Mouse (Mus musculus) ES-E14 (cell line): Measurements from ENCODE around the gene Vsnl1. TPM values are rescaled to one million over a fixed set of nuclear protein-coding genes. Genes with fewer than 3 reads are reported as not detected.

Experiments
- DNase-seq: peaks from one replicate; pipeline ENCODE4 v3.0.0-alpha.2; 2013; ENCODE audit warnings: low read depth, low spot score
- H3K27ac ChIP-seq: 2 replicates; pipeline ENCODE4 v1.5.1; 2012; ENCODE audit warnings: low read depth, mild to moderate bottlenecking, low read length, moderate library complexity, mixed read lengths; ENCODE audit not compliant: poor library complexity, insufficient read depth, severe bottlenecking
- H3K36me3 ChIP-seq: 2 replicates; pipeline ENCODE4 v1.6.1; 2012; ENCODE audit warnings: mild to moderate bottlenecking, low read length, moderate library complexity, mixed read lengths; ENCODE audit not compliant: control insufficient read depth, poor library complexity, insufficient read depth, severe bottlenecking
- H3K4me1 ChIP-seq, 2 experiments: fragments of 150-350 bp in 1 of 2; sonication (generic) in 1 of 2; 2 replicates each; pipeline ENCODE4 v1.6.1; 2012; ENCODE audit warnings: low read length in 2 of 2, mild to moderate bottlenecking in 1 of 2, mixed read lengths in 1 of 2; ENCODE audit not compliant: control insufficient read depth in 2 of 2, insufficient read depth in 2 of 2, poor library complexity in 1 of 2
- H3K4me3 ChIP-seq, 2 experiments: fragments of 150-350 bp in 1 of 2; sonication (generic) in 1 of 2; 2 replicates each; pipeline ENCODE4 v1.5.1; 2012; ENCODE audit warnings: low read length in 2 of 2, low read depth in 1 of 2, mild to moderate bottlenecking in 1 of 2, mixed read lengths in 1 of 2; ENCODE audit not compliant: insufficient read depth in 1 of 2, poor library complexity in 1 of 2, severe bottlenecking in 1 of 2
- H3K9ac ChIP-seq: 2 replicates; pipeline ENCODE4 v1.6.1; 2012; ENCODE audit warnings: low read depth, mild to moderate bottlenecking, low read length, mixed read lengths; ENCODE audit not compliant: poor library complexity, insufficient read depth, severe bottlenecking
- H3K9me3 ChIP-seq: fragments of 150-350 bp; sonication (generic); 2 replicates; pipeline ENCODE4 v1.6.1; 2012; ENCODE audit warnings: low read depth, mild to moderate bottlenecking, low read length; ENCODE audit not compliant: control insufficient read depth, insufficient read depth
- CHD2 ChIP-seq: IDR thresholded peaks from 2 replicates; pipeline ENCODE4 v1.6.1; 2014; ENCODE audit warnings: mild to moderate bottlenecking, low read depth, low read length, inconsistent platforms
- HCFC1 ChIP-seq: IDR thresholded peaks from 2 replicates; pipeline ENCODE4 v1.6.1; 2012; ENCODE audit warnings: low read length, inconsistent platforms, borderline replicate concordance; ENCODE audit not compliant: insufficient read depth
- MAFK ChIP-seq: IDR thresholded peaks from 2 replicates; pipeline ENCODE4 v1.6.1; 2014; ENCODE audit warnings: mild to moderate bottlenecking, low read depth, low read length, inconsistent platforms; ENCODE audit not compliant: insufficient read depth
- ZC3H11A ChIP-seq: IDR thresholded peaks from 2 replicates; pipeline ENCODE4 v1.6.1; 2012; ENCODE audit warnings: low read depth, mild to moderate bottlenecking, inconsistent platforms, low read length, borderline replicate concordance
- ZNF384 ChIP-seq: IDR thresholded peaks from 2 replicates; pipeline ENCODE4 v1.6.1; 2012; ENCODE audit warnings: low read depth, low read length, inconsistent platforms
- in situ Hi-C, 2 experiments: fragments of 600-800 bp; cut with MboI; formaldehyde crosslinking; loops; one replicate each; pipeline ENCODE4 v1.15.1; 2025; ENCODE audit warnings: low sequenced_read_pairs in 2 of 2, inconsistent platforms in 1 of 2; ENCODE audit not compliant: unreplicated experiment in 2 of 2
- total RNA-seq: library from RNA; depleted of rRNA; stranded (reverse); fragments of 300-350 nt; gene quantifications from 2 replicates; pipeline ENCODE4 v1.2.3, GENCODE M21; 2012

Gene Vsnl1
- total RNA-seq, 1 experiment, result not detected

GRCm38 (mm10) chr12:11392525-11392924 lies 43.9 kb downstream of the Vsnl1 start:
- Histone ChIP-seq H3K36me3 (no peaks in the 10 kb centered on the region), H3K9me3 (no peaks in the 10 kb centered on the region), H3K9ac (no peak overlapping the region), H3K4me3 (no peak overlapping the region), H3K27ac (no peak overlapping the region), H3K4me1 (peaks cover 0 to 4% of the 10 kb centered on the region in 2 experiments; a peak in 1 of 4 replicates)
- in situ Hi-C loops, result no loop called here
- no peak for TF ChIP-seq ZNF384
- no peak for TF ChIP-seq CHD2
- TF ChIP-seq MAFK, result no peak
- TF ChIP-seq ZC3H11A, result no peak
- TF ChIP-seq HCFC1, result no peak
- no peak for DNase-seq

- Histone ChIP-seq H3K36me3 (no peaks in the 10 kb centered on the region), H3K4me1 (peaks cover 0 to 4% of the 10 kb centered on the region in 2 experiments; a peak in 1 of 4 replicates), H3K4me3 (no peak overlapping the region), H3K9me3 (no peaks in the 10 kb centered on the region), H3K9ac (no peak overlapping the region), H3K27ac (no peak overlapping the region)
- no peak for DNase-seq
- TF ChIP-seq ZC3H11A (no peak), MAFK (no peak), HCFC1 (no peak), ZNF384 (no peak), CHD2 (no peak)
- in situ Hi-C loops, result no loop called here
These were observed 45.0 kb downstream of the Vsnl1 start for GRCm38 (mm10) chr12:11391244-11391949.

- DNase-seq, result no peak
- Histone ChIP-seq H3K4me3 (no peak overlapping the region), H3K9ac (no peak overlapping the region), H3K4me1 (peaks cover 0 to 4% of the 10 kb centered on the region in 2 experiments; a peak in 1 of 4 replicates), H3K27ac (no peak overlapping the region), H3K9me3 (no peaks in the 10 kb centered on the region), H3K36me3 (no peaks in the 10 kb centered on the region)
- TF ChIP-seq MAFK (no peak), ZNF384 (no peak), CHD2 (no peak), ZC3H11A (no peak), HCFC1 (no peak)
- in situ Hi-C loops, result no loop called here
These were observed 47.3 kb downstream of the Vsnl1 start for GRCm38 (mm10) chr12:11389141-11389540.

- DNase-seq, result no peak
- in situ Hi-C loops, result no loop called here
- Histone ChIP-seq H3K9ac (no peak overlapping the region), H3K36me3 (no peaks in the 10 kb centered on the region), H3K4me1 (peaks cover 0 to 4% of the 10 kb centered on the region in 2 experiments; a peak in 1 of 4 replicates), H3K4me3 (no peak overlapping the region), H3K27ac (no peak overlapping the region), H3K9me3 (no peaks in the 10 kb centered on the region)
- TF ChIP-seq ZC3H11A (no peak), CHD2 (no peak), MAFK (no peak), ZNF384 (no peak), HCFC1 (no peak)
These were observed 51.7 kb downstream of the Vsnl1 start for GRCm38 (mm10) chr12:11384754-11385153.
